Mouse (Mus musculus) heart, adult 18-20 months (tissue): Measurements from ENCODE around the gene Fnbp1. TPM values are rescaled to one million over a fixed set of nuclear protein-coding genes. Genes with fewer than 3 reads are reported as not detected.

Experiments
- DNase-seq, 2 experiments: peaks; one replicate each; pipeline ENCODE4 v3.0.0; 2021 to 2022; ENCODE audit warnings: mixed read lengths in 1 of 2
- total RNA-seq, 2 experiments: library from RNA; stranded (reverse); gene quantifications; 2 replicates each; pipeline ENCODE4 v1.2.3; 2021

The Fnbp1 gene
- total RNA-seq, 2 experiments from 2014 or later: 52.3 to 62.0 TPM

DNA sequence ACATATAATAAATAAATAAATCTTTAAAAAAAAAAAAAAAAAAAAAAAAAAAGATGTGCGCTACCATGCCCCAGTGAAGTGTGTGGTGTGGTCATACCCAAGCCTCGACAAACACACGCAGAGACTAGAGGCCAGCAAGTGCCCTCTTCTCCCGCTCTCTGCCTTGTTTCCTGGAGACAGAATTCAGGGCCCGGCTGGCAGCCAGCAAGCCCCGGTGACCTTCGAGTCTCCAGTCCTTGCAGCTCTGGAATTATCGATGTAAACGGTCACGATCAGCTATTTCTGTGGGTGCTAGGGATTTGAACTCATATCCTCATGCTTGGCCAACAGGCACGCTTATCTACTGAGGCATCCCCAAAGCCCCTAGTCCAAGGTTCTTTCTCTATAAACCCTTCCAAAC lies 43.2 kb downstream of the Fnbp1 start:
- DNase-seq: no peak

DNA sequence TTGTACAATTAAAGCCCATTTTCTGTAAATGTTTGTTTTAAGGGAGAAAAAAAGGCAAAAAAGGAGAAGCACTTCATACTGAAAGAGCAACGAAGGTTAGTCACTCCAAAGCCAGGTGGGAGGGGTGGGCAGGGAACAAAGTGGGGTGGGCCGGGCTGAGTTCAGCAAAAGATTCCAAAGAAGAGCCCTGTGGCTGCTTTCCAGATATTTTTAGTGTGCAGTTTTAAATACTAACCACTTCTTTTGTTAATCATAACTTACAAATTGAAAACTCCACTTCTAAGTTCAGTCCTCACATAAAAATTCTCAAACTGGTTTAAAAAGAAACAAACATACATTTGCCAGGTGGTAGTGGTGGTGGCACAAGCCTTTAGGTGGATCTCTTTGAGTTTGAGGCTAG lies 44.5 kb downstream of the Fnbp1 start:
- DNase-seq: no peak

DNA sequence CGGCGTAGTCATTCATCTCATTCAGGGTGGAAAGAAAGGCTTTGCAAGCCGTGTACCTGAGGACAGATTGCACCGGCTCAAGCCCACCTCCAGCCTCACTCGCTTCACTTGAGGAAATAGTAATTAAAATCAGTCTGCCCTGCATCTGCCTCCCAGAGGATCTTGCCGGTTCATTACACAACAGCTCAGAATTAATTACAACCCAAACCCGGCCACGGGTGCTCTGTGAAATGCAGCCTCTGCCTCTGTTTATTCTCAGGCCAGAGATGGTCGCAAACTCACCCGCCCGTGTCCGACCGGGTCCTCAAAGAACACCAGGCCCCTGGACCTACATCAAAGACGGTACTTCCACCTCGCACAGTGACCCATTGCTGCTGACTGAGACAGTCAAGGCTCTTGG lies 45.7 kb downstream of the Fnbp1 start:
- no peak for DNase-seq

DNA sequence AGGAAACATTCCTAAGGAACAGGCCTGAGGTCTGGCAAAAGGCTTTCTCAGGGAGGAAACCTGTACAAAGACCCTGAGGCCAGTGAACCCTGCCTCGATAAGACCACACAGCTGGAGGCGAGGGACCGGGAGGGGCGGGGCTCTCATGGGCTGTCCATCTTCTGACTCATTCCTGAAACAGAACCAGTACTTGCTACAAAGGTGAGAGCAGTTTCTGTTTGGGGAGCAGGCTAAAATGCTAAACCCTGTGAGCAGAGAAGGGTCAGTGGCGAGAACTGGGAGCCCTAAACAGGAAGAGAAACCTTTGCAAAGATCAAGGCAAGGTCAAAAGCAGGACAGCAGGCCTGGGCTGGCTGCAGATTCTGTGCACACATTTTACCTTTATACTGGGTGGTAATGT lies 47.2 kb downstream of the Fnbp1 start:
- no peak for DNase-seq

DNA sequence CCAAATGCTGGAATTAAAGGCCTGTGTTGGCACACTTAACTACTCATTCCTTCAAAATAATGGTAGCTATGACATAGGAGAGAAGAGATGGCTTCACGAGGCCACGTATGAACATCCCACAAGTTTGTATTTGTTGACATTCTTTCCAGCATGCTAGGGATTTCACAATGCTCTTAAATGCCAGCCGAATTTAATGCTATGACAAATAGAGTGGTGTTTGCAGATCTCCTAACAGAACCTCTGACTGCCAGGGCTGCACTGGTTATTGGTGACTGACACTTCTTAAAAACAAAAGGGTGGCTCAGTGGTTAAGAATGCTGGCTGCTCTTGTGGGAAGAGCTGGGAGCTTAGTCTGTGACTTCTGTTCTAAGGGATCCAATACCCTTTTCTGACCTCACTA lies 48.9 kb downstream of the Fnbp1 start:
- DNase-seq: no peak

DNA sequence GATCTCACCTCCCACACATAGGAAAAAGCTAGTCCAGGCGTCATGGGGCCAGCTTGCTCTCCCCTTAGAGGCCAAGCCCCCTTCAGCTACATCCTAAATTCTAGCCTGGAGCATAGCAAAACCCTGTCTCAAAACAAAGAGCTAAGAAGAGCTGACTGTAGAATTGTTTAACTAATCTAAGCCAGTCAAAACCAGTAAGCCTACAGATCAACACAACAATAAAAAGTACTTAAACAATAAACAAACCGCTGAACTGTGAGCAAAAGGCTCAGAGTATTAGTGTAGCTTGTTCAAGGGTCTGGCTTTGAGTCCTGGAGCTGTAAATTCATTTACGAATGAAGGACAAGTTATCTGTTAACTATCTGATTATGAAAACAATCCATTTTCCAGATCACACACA lies 50.6 kb downstream of the Fnbp1 start:
- DNase-seq: no peak

DNA sequence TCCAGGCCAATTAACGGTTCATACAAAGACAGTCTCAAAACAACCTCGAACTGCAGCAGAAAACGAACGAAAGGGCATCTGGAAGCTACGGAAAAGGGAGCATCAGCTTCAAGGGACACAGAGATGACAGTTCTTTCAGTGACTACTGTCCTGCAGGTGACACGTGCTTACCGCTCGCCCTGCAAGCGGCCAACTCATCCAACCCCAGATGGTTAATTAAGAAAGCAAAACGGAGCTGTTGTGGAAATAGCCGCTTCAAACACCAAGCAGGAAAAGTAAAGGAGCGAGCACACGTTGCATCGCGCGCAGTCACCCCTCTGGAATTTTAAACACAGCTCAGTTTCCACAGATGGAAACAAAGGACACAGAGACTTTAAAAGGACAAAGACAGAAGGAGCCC lies 52.2 kb downstream of the Fnbp1 start:
- DNase-seq: no peak

DNA sequence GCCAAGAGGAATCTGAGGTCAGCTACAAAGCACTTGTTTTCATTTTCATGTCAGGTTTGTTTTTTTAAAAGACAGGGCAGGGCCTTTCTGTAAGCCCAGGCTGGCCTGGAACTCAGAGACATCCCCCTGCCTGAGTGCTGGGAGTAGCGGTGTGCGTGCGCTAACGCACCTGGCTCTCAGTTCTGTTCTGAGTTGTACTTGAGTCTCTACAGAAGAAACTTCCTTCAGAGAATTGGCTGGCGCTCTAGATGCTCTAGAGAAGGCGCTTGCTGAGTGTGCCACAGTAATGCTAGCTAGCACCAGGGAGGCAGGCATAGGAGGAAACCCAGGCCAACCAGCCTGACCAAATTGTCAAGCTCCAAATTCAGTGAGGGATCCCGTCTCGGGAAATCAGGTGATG lies 52.9 kb downstream of the Fnbp1 start:
- DNase-seq: no peak

DNA sequence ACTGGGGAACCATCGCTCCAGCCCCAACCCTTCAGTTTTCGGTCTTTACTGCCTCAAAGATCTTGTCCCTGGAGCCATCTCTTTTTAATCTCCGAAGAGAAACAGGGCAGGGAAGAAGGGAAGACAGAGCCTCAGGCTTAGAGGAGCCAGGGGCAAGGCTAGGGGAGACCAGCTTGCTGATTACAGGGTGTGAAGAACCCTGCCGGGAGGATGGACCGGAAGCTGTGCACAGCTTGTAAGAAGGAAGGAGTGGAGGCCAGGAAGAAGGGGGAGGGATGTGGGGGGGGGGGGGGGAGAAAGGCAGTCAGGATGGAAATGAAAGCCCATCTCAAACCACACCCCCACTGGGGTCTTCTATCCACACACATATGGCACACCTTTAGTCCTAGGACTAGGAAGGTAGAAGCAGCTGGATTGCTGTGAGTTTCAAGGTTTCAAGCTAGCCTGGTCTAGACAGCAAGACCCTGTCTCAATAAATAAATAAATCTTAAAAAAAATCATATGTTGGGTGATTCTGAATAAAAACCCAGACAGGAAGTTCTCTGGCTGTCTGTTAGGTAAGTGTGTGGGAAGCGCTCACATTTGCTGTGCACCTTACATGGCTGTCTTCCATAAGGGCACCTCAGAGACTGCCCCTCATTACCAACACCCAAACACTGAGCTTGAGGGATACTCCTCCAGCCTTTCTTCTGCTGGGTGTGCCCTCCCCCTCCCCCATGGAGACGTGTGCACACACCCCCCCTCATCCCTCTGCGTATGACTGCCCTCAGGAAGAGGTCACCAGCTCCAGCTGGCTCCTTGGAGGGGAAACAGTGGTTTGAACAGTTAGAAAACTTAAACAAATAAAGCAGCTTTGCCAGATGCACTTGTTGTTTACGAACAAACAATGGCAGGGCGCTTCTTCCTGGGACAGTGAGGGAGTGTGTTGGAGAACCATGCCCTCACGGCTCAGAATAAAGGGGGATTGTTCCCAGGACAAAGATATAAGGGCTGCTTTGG lies 53.8 kb downstream of the Fnbp1 start:
- peak; percentile 65 to 70 for DNase-seq

DNA sequence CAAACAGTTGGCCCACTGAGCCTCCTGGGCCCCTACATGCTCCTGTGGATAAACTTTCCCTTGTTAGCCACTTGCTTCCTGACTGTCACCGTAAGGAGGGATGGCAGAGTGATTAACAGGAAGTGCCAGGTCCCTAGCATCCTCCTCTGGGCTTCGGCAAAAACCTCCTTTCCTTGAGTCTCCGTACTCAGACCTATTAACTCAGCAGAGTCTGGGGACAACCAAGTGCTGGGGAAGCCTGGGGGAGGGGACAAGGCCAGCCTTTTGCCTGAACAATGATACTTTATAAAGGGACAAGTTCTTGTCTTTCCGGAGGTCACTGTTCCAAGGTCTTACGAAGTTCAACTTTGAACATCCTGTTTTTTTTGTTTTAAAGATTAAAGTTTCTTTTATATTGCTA lies 54.7 kb downstream of the Fnbp1 start:
- DNase-seq: no peak

DNA sequence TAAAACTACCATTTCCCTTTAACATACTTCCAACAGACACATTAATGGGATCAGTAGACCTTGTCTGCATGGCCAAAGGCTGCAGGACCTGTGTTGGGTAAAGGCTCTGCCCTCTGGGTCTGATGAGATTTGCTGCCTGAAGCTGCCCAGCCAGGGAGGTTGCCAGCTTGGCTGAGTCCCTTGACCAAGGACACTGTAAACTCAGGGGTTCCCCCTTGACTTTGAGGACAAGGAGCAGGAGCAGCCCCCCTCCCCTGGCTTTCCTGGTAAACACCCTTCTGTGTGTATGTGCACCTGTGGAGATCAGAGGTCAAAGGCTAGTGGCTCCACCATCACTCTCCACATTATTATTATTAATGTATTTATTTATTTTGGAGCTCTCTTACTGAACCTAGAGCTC lies 55.3 kb downstream of the Fnbp1 start:
- DNase-seq: no peak

DNA sequence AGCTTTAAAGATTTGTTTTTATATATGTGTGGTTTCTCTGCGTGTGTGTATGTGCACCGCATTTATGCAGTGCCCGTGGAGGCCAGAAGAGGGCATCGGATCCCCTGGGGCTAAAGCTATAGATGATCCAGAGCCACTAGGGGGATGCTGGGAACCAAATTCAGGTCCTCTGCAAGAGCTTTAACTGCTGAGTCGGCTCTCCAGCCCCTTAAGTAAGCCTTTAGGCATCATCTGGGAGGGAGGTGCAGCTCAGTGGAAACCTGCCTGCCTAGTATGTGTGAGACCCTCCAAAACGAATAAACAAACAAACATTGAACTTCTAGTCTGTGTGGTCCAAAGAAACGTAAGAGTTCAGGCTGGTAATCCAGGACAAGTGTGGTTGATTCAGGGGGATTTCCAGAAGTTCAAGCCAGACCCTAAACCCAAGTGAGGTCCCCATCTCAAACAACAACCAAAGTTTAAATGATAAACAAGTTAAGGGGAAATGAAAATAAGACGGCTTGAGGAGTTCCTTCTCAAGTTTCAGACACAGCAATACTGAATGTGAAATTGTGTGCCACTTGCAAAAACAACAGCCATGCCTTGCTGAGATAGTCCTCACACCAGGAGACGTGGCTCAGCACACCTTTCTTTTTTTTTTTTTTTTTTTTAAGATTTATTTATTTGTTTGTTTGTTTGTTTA lies 57.5 kb downstream of the Fnbp1 start:
- DNase-seq: no peak

DNA sequence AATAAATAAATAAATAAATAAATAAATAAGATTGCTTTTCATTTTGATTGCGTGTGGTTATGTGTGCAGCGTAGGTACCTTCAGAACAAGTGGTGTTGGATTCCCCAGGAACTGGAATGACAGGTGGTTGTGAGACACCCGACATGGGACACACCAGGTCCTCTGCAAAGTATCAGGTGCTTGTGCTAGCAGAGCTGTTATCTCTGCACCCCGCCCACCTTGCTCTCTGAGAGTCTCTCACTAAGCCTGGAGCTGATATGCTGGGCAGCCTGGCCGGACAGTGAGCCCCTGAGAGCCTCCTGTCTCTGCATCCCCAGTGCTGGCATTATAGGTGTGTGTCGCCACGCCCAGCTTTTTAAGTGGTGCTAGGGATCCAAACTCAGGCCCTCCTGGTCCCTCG lies 58.4 kb downstream of the Fnbp1 start:
- no peak for DNase-seq

DNA sequence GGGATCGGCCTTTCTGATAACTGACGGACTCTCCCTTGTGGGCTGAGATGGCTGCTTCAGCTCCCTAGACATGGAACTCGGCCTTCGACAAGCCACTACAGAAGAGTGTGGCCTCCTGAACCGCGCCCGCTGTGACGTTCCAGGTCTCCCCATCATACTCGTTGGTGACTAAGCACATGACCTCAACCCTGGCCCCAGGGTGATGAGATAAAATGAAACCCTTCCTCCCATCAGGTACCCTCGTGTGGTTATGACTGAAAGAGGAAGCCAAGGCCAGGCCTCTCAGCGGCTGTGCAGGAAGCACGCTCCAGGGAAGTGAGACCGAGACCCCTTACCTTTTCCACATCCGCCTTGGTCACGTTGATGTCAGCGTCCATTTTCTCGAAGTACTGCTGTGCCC lies 59.2 kb downstream of the Fnbp1 start:
- peak in 1 of 2 experiments; percentile 53 for DNase-seq

DNA sequence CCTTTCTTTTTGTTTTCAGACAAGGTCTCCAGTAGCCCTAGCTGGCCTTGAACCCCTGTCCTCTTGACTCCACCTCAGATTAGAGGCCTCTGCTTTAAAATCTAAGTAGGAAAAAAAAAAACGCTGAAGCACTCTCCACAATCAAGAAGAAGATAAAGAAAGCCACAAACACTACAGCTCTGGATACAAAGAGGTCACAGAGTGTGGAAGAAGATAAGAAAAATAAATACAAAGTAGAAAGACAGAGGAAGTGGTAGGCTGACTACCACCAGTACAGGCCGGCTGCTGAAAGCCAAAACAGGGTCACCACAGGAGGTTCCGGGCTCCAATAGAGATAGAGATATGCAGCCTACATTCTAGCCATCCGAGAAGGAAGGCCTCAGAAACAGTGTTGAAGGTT lies 60.5 kb downstream of the Fnbp1 start:
- no peak for DNase-seq

DNA sequence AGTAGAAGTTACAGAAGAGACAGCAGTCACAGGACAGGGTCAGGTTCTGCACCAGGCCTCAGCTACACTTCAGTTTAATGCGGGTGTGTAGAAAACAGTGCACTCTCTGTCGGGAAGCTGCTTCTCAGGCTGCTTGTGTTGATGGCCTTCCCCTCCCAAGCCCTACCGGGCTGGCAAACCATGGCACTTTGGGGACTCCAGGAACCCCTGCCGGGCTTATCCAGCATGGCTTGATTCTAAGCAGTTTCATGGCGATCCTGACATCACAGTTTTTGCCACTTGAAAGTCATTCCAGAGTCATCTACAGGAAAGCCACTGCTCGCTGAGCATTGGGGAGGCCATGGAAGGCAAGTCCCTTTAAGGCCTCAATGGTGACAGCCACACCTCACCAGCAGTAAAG lies 62.7 kb downstream of the Fnbp1 start:
- DNase-seq: no peak

DNA sequence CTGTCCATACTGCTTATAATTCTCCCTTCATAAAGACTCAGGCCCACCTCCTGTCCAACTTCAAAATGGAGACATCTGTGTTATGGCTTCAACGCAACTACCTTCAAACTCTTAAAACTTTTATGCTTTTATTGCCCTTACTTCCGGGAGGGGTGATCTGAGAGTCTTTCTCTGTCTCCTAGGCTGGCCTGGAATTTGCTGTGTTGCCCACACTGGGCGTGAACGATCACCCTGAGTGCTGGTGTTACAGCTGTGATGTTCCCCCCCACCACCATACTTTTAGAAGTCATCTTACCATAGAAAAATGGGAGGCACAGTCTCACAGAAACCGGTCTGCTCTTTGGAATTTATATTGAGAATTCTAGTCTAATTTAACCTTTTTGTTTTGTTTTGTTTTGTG lies 64.2 kb downstream of the Fnbp1 start:
- no peak for DNase-seq

DNA sequence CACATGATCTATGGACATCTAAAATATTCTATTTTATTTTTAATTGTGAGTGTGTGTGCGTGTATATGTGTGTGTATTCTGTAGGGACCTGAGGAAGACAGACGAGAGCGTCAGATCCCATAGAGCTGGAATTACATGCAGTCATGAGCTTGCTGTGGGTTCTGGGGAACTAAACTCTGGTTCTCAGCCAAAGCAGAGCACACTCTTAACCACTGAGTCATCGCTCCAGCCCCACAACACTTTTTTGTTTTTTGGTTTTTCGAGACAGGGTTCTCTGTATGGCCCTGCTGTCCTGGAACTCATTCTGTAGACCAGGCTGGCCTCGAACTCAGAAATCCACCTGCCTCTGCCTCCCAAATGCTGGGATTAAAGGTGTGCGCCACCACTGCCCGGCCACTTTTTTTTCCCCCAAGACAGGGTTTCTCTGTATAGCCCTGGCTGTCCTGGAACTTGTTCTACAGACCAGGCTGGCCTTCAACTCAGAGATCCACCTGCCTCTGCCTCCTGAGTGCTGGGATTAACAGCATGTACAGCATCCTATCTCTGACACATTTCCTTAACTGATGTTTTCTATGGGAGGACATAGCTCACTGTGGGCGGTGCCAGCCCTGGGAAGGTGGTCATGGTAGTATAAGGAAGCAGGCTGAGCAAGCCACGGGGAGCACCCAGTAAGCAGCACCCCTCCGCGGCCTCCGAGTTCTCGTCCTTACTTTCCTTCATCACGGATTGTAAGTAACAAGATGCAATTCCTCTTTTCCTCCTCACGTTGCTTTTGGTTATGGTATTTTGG lies 65.3 kb downstream of the Fnbp1 start:
- DNase-seq: no peak

DNA sequence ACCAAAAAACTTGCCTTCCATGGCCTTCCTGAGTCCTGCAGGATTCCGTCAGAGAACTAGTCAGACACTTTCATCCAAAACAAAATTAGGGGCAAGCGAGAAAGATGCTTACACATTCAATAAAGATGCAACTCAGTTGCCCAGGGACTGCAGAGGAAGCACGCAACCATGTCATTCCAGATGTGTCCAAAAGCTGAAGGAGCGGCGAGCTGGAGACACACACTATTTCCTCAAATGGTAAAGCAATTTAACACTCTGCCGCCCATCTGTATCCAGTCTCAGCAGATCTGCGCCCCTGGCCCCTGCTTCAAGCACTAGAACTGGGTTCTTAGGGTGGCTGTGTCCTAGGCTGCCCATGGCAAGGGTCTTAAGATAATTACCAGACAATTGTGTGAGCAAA lies 66.0 kb downstream of the Fnbp1 start:
- peak in 1 of 2 experiments; percentile 47 for DNase-seq

DNA sequence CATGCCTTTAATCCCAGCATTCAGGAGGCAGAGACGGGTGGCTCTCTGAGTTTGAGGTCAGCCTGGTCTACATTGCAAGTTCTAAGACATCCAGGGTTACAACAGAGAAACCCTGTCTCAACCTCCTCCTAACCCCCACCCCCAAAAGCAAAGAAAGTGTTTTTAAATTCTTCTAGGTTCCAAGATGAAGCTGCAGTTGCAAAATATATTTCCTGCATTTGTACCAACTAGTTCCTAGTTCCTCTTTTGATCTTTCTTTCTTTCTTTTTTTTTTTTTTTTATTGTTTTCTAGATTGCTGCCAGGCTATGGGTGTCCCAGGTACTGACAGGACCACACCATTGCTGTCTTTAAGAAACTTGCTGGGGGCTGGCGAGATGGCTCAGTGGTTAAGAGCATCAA lies 66.6 kb downstream of the Fnbp1 start:
- no peak for DNase-seq

DNA sequence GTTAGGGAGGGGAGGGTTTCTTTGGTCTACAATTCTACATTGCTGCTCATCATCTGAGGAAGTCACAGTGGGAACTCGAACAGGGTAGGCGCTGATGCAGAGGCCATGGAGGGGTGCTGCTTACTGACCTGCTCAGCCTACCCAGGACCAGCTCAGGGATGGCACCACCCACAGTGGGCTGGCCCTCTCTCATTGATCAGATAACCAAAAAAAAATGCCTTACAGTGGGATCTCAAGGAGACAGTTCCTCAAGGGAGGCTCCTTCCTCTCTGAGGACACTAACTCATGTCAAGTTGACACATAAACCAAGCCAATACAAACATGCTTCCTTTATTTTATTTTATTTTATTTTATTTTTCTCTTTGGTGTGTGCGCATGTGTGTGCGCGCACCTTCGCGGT lies 72.3 kb downstream of the Fnbp1 start:
- no peak for DNase-seq

DNA sequence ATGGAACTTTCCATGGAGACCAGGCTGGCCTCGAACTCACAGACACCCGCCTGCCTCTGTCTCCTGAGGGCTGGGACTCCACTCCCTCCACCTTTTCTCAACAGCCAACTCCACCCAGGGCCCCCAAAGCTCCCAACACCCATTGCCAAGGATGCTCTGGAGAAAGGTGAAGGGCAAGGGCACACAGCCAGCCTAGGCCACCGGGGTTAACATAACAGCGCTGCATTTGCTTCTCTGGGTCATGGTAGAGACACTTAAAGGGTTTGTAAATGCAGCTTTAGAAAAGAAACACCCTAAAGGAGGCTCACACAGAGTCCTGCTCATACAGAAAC lies 72.7 kb downstream of the Fnbp1 start:
- DNase-seq: no peak
